Mouse (Mus musculus) erythroid progenitor cell, adult 5-6 weeks (primary cell): ENCODE measurements around the gene Grik5. TPM values are rescaled to one million over a fixed set of nuclear protein-coding genes. Genes with fewer than 3 reads are reported as not detected.
A peak's percentile ranks its signal among the peaks of the same experiment; 100 is the strongest.

Source experiments
- ATAC-seq: replicated peaks from 2 replicates; pipeline ENCODE4 v1.8.0; 2016; ENCODE audit warnings: moderate number of reproducible peaks, mild to moderate bottlenecking, moderate TSS enrichment, inconsistent platforms; ENCODE audit not compliant: poor library complexity, low FRiP score, severe bottlenecking
- total RNA-seq, 2 experiments: library from RNA; stranded (forward) in 1 of 2; stranded (reverse) in 1 of 2; fragments of 150-400 nt in 1 of 2; fragments of 186-747, 209-891 nt in 1 of 2; gene quantifications; 2 replicates each; pipeline versions ENCODE4 v1.2.3 to v1.2.4; 2015 to 2017; ENCODE audit warnings: low replicate concordance in 2 of 2

Grik5 gene
- total RNA-seq, 2 experiments from 2014 or later = 3.7 to 5.4 TPM

- ATAC-seq = no peak
Observed at GRCm38 (mm10) chr7:25082510-25082909, 10.4 kb upstream of the Grik5 start.

- ATAC-seq = no peak
Observed at GRCm38 (mm10) chr7:25080431-25080830, 8.3 kb upstream of the Grik5 start.

DNA sequence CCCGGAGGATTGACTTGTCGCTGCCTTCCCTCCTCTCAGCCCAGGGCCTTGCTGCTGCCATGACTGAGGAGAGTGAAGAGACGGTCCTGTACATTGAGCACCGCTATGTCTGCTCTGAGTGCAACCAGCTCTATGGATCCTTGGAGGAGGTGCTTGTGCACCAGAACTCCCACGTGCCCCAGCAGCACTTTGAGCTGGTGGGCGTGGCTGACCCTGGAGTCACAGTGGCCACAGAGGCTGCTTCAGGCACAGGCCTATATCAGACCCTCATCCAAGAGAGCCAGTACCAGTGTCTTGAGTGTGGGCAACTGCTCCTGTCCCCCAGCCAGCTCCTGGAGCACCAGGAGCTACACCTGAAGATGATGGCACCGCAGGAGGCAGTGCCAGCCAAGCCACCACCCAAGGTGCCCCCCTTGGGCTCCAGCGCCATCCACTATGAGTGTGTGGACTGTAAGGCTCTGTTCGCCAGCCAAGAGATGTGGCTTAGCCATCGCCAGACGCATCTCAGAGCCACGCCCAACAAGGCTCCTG lies 7.4 kb upstream of the Grik5 start:
- no peak for ATAC-seq

DNA sequence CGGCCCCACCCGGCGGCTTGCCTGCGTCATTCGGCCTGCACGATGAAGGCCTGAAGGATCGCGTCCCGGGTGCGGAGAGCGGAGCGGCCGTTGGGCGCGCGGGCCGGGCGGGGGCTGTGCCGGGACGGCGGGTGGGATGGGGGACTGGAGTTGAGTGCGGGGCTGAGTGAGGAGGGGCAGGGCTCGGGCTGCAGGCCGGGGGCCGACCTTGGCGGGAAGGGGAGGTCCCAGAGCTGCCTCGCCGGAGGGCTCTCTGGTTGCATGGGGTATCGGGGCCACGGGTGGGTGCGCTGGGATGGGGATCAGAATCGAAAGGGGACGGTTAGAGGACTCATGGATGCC lies 5.2 kb upstream of the Grik5 start:
- ATAC-seq = no peak

- peak; percentile 94 for ATAC-seq
Observed at GRCm38 (mm10) chr7:25076663-25077413, 4.7 kb upstream of the Grik5 start.

GRCm38 (mm10) chr7:25076296-25076662 lies 4.1 kb upstream of the Grik5 start:
- ATAC-seq = no peak

GRCm38 (mm10) chr7:25073924-25074323 lies 1.8 kb upstream of the Grik5 start:
- no peak for ATAC-seq

GRCm38 (mm10) chr7:25072716-25073390 lies 707 bp upstream of the Grik5 start:
- no peak for ATAC-seq

DNA sequence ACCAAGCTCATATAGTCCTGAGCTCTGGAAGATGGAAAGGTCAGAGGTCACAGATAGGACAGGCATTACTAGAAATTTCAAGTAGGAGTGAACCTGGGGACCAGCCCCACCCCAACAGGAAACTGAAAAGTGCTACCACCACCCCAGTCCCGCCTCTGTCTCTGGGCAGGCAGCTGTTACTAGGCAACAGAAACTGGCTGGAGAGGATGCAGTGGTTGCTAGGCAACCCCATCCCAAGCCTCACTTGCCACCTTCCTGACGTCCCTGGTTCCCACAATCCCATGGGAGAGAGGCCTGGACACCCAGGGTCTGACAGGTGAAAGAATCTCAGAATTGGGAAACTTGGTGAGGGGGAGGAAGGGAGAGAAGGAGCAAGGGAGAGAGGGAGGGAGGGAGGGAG lies 3.4 kb downstream of the Grik5 start:
- ATAC-seq = no peak

DNA sequence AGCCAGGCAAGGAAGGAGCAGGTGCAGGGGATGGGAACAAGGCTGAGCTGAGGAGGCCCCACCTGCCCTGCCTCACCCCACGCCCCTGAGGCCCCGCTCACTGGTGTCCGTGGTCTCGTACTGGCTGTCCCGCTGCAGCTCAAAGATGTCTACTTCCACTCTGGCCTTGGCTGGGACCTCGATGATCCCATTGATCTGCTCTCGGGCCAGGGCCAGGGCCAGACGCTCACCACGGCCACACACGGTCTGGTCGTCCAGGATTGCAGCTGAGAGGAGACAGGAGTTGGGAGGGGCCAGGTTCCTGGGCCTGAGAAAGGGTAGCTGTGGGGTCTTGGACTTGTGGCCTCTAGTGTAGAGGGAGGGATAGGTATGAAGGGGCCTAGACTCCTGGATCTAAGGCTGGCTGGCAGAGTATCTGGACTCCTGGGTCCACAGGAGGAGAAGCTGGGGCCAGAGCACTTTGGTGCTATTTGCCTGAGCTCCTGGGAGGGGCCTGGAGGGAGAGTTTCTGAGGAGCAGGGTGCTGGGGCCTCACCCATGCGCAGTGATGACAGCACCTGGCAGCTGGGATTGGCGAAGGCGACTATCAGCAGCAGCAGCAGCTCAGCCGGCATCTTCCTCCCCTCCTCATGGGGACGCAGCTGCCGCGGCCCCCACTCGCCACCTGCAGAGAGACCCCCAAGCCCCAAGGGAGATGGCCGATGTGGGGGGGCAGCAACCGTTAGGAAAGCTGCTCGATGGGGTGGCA lies 4.1 kb downstream of the Grik5 start:
- ATAC-seq = no peak

DNA sequence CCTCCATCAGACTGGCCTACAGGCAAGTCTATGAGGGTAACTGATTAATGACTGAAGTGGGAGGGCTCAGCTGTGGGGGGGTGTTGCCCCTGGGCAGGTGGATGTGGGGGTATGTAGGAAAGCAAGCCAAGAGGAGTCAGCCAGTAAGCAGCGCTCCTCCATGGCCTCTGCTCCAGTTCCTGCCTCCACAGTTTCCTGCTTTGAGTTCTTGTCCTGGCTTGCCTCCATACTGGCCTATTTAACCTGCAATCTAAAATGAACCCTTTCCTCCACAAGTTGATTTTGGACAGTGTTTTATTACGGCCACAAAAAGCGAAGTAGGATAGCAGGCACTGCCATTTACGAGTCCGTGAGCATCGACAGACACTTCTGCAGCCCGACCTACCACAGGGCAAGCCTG lies 4.8 kb downstream of the Grik5 start:
- no peak for ATAC-seq

- ATAC-seq = no peak
Observed at GRCm38 (mm10) chr7:25063900-25064299, 8.2 kb downstream of the Grik5 start.

DNA sequence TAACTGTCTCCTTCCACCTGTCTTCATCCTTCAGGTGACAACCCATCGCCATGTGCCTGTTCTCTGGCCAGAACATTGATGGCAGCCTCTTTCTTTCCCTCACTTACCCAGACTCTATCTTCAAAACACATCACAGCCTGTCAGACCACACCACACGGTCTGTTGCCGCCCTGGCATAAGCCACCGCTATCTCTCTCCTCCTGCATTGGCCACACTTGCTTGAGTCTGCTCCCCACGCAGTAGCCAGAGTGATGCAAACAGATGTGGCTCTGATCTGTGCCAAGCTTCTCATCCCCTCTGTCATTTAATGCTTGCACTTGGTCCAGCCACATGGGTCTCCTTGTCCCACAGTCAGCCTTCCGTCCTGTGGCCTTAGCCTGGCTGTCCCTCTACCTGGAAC lies 8.8 kb downstream of the Grik5 start:
- no peak for ATAC-seq

- no peak for ATAC-seq
Observed at GRCm38 (mm10) chr7:25058836-25059235, 13.3 kb downstream of the Grik5 start.

- ATAC-seq = no peak
Observed at GRCm38 (mm10) chr7:25058394-25058793, 13.8 kb downstream of the Grik5 start.

DNA sequence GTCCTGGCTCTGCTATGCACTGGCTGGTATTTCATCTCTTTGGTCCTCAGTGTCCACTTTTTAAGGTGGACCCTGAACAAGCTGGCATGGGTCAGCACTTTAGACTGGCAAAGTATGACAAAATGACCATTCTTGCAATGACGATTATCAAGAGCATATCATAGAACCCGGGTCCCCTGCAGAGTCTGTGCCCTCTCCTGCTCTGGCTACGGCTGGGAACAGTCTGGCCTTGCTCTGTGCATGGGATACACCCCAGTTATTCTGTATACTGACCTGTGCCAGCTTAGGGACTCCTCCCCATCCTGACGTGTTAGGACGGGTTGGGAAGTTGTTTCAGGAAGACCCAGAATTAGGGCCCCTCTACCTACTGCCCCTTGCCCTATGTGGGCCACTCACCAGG lies 14.3 kb downstream of the Grik5 start:
- ATAC-seq = no peak

DNA sequence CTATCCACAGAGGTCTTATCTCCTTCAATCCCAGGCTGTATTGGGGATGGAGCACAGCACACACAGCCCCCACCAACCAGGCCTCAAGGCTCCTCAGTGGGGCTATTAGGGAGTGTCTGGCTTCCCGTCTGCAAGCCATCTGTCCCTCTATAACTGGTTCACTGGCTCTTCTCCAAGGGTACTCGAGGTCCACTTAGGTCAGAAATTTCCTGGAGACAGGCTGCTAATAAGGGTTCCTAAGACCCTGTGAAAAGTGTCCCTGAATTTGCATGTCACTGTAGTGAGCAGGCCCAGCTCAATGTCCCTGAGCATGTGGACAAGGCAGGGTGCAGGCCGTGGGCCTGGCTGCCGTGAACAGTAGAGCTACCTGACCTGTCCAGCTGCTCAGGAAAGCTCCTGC lies 15.2 kb downstream of the Grik5 start:
- ATAC-seq = no peak

- ATAC-seq = no peak
Observed at GRCm38 (mm10) chr7:25052587-25052986, 19.6 kb downstream of the Grik5 start.

GRCm38 (mm10) chr7:25049295-25049930 lies 22.7 kb downstream of the Grik5 start:
- no peak for ATAC-seq

DNA sequence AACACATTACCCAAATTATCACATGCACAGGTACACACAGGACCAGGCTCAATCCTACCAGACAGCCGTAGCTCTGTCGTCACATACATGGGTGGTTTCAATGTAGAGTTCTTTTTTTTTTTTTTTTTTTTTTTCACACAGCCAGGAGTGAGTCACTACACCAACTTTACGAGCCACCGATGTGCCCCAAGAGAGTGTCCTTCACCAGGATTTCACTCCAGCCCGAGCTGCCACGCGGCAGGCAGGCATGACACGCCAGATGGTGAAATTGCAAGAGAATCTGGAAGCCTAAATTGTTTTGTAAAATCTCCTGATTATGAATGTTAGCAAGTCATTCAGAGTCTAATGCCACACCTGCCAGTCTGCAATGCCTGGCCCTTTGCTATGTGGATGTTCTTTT lies 24.8 kb downstream of the Grik5 start:
- no peak for ATAC-seq
